ENCODE assay signal across 29 mouse cellular contexts in genomic region chr9:60043175-60043574, GRCm38 (mm10).
DNase-seq lines count a peak whose midpoint lies in the region; ATAC-seq and TF ChIP-seq lines count a peak whose summit lies in the region.
"Had no signal": no experiment of that assay in that cellular context is flagged by ENCODE, and none has a peak within 500 bp of the region (broad histone marks: within the 10 kb centered on the region; RNA-seq: fewer than 3 reads in every experiment).

No protein-coding gene starts in this region.

- H3K36me3 ChIP-seq in hindbrain, postnatal 0 days (ENCODE audit: insufficient read depth, low read length): no peaks in the 10 kb centered on the region
- H3K36me3 ChIP-seq in hindbrain, embryonic 16.5 days (ENCODE audit: control insufficient read depth, insufficient read depth, low read length): no peaks in the 10 kb centered on the region
- no peaks in the 10 kb centered on the region for H3K36me3 ChIP-seq in liver, embryonic 14.5 days (replicated peaks; ENCODE audit: control insufficient read depth, insufficient read depth, low read depth)
- H3K36me3 ChIP-seq in liver, postnatal 0 days (replicated peaks; ENCODE audit: insufficient read depth, low read length): no peaks in the 10 kb centered on the region
- H3K36me3 ChIP-seq in stomach, postnatal 0 days (ENCODE audit: control insufficient read depth, insufficient read depth, low read length): no peaks in the 10 kb centered on the region
- H3K36me3 ChIP-seq: embryonic facial prominence, embryonic 10.5 days; forebrain, embryonic 12.5 days; forebrain, embryonic 15.5 days; heart, embryonic 13.5 days; hindbrain, embryonic 15.5 days had no signal

- H3K9me3 ChIP-seq in hindbrain, postnatal 0 days (ENCODE audit: low read length): no peaks in the 10 kb centered on the region
- no peaks in the 10 kb centered on the region for H3K9me3 ChIP-seq in hindbrain, embryonic 16.5 days (ENCODE audit: control insufficient read depth, low read length)
- no peaks in the 10 kb centered on the region; the same call in 1 of the 2 replicates for H3K9me3 ChIP-seq in liver, embryonic 14.5 days (ENCODE audit: control insufficient read depth, low read length)
- H3K9me3 ChIP-seq in liver, postnatal 0 days (ENCODE audit: low read length): peaks cover 4% of the 10 kb centered on the region; the same call in 1 of the 2 replicates
- no peaks in the 10 kb centered on the region for H3K9me3 ChIP-seq in stomach, postnatal 0 days (ENCODE audit: control insufficient read depth, low read length)
- H3K9me3 ChIP-seq: hindbrain, embryonic 15.5 days had no signal

- ATAC-seq in hindbrain, postnatal 0 days: no peak
- no peak for ATAC-seq in hindbrain, embryonic 16.5 days
- no peak for ATAC-seq in liver, embryonic 14.5 days (ENCODE audit: insufficient read depth)
- no peak for ATAC-seq in liver, postnatal 0 days
- no peak for ATAC-seq in Patski
- ATAC-seq in stomach, postnatal 0 days (ENCODE audit: low FRiP score, low TSS enrichment): no peak
- no peak for ATAC-seq in activated CD4-positive, CD25-positive, alpha-beta regulatory T cell, adult 4 months
- ATAC-seq: CD4-positive, CD25-positive, alpha-beta regulatory T cell, adult 4 months; forebrain, embryonic 15.5 days; inflammation-experienced regulatory T-cells, adult 6 months; intestine, embryonic 16.5 days had no signal

- TF ChIP-seq EP300 in liver, embryonic 14.5 days (IDR thresholded peaks at IDR 0.05; ENCODE audit: low read depth): no peak
- no peak for TF ChIP-seq EP300 in liver, postnatal 0 days (IDR thresholded peaks at IDR 0.05; ENCODE audit: low read depth)
- no peak for TF ChIP-seq EP300 in stomach, postnatal 0 days (optimal IDR thresholded peaks at IDR 0.05)

- in situ Hi-C loops in Patski (cut with MboI; ENCODE audit: low pct_unique_long_range_greater_than_20kb): no loop called here

- DNase-seq in hindbrain, postnatal 0 days (ENCODE audit: low spot score): no peak
- DNase-seq in liver, embryonic 14.5 days (ENCODE audit: low read depth in 3 of 3, low spot score in 3 of 3): no peak
- DNase-seq in liver, postnatal 0 days: no peak
- no peak for DNase-seq in Patski (ENCODE audit: low read depth, low spot score)
- DNase-seq in stomach, postnatal 0 days (ENCODE audit: low spot score): no peak
- DNase-seq: adrenal gland, adult 2 months; adrenal gland, postnatal 14 days; cerebellum, adult 11 months; cerebellum, adult 2 months; cerebellum, adult 9-11 months; cerebellum, postnatal 25 days; embryo, embryonic 11 days; gastrocnemius, postnatal 10 days; heart, adult 2 months; heart, postnatal 14 days; heart, postnatal 4 days had no signal

- TF ChIP-seq CTCF in hindbrain, postnatal 0 days (IDR thresholded peaks at IDR 0.05; ENCODE audit: low read depth): peak; percentile 18; the same call in 1 of the 2 replicates
- 0 out of 2 replicates have a peak, but pooled peaks have one; percentile 28 for TF ChIP-seq CTCF in liver, embryonic 14.5 days (IDR thresholded peaks at IDR 0.05; ENCODE audit: low read depth)
- no peak for TF ChIP-seq CTCF in liver, postnatal 0 days (IDR thresholded peaks at IDR 0.05; ENCODE audit: low read depth)
- peak; percentile 40 for TF ChIP-seq CTCF in Patski (IDR thresholded peaks at IDR 0.05)
- peak; percentile 21; the same call in 1 of the 2 replicates for TF ChIP-seq CTCF in stomach, postnatal 0 days (IDR thresholded peaks at IDR 0.05; ENCODE audit: low read depth)

- WGBS in hindbrain, postnatal 0 days: 89% methylated on average over 1 of the region's 1 CpGs
- 83% methylated on average over 1 of the region's 1 CpGs for WGBS in hindbrain, embryonic 16.5 days
- WGBS in liver, embryonic 14.5 days (ENCODE audit: insufficient replicate concordance): 51% methylated on average over 1 of the region's 1 CpGs
- 62% methylated on average over 1 of the region's 1 CpGs for WGBS in liver, postnatal 0 days (ENCODE audit: insufficient replicate concordance)
- WGBS in stomach, postnatal 0 days: 89% methylated on average over 1 of the region's 1 CpGs

- POLR2A ChIA-PET in Patski (lab: Charles Lee): no interaction called here

- H3K4me1 ChIP-seq in hindbrain, postnatal 0 days (ENCODE audit: insufficient read depth, low read length): no peaks in the 10 kb centered on the region
- no peaks in the 10 kb centered on the region for H3K4me1 ChIP-seq in hindbrain, embryonic 16.5 days (ENCODE audit: control insufficient read depth, insufficient read depth, low read depth, low read length)
- no peaks in the 10 kb centered on the region for H3K4me1 ChIP-seq in liver, embryonic 14.5 days (replicated peaks; ENCODE audit: control insufficient read depth in 2 of 2, insufficient read depth in 2 of 2, low read length in 1 of 2)
- H3K4me1 ChIP-seq in liver, postnatal 0 days (ENCODE audit: insufficient read depth): no peaks in the 10 kb centered on the region
- no peaks in the 10 kb centered on the region for H3K4me1 ChIP-seq in stomach, postnatal 0 days (replicated peaks; ENCODE audit: control insufficient read depth, insufficient read depth)
- H3K4me1 ChIP-seq: embryonic facial prominence, embryonic 10.5 days; forebrain, embryonic 12.5 days; heart, embryonic 10.5 days; heart, embryonic 13.5 days had no signal

- H3K27ac ChIP-seq in hindbrain, postnatal 0 days: no peak overlapping the region
- no peak overlapping the region for H3K27ac ChIP-seq in hindbrain, embryonic 16.5 days (ENCODE audit: low read depth, low read length)
- no peak overlapping the region for H3K27ac ChIP-seq in liver, embryonic 14.5 days
- no peak overlapping the region for H3K27ac ChIP-seq in liver, postnatal 0 days (ENCODE audit: low read depth)
- no peak overlapping the region for H3K27ac ChIP-seq in stomach, postnatal 0 days (replicated peaks)
- H3K27ac ChIP-seq: embryonic facial prominence, embryonic 10.5 days; embryonic facial prominence, embryonic 13.5 days; forebrain, embryonic 12.5 days; forebrain, embryonic 15.5 days; heart, adult 2 months; heart, embryonic 10.5 days; heart, embryonic 13.5 days; hindbrain, embryonic 15.5 days had no signal

- no peaks in the 10 kb centered on the region for H3K27me3 ChIP-seq in hindbrain, postnatal 0 days (ENCODE audit: insufficient read depth, low read length)
- no peaks in the 10 kb centered on the region for H3K27me3 ChIP-seq in hindbrain, embryonic 16.5 days (replicated peaks; ENCODE audit: control insufficient read depth, insufficient read depth, low read length)
- no peaks in the 10 kb centered on the region for H3K27me3 ChIP-seq in liver, embryonic 14.5 days (ENCODE audit: control insufficient read depth, insufficient read depth, low read length)
- no peaks in the 10 kb centered on the region for H3K27me3 ChIP-seq in liver, postnatal 0 days (ENCODE audit: insufficient read depth, low read length)
- H3K27me3 ChIP-seq in Patski: peaks cover 4% of the 10 kb centered on the region
- H3K27me3 ChIP-seq in stomach, postnatal 0 days (ENCODE audit: control insufficient read depth, insufficient read depth, low read length): no peaks in the 10 kb centered on the region
- H3K27me3 ChIP-seq: embryonic facial prominence, embryonic 13.5 days; forebrain, embryonic 12.5 days; forebrain, embryonic 15.5 days; heart, embryonic 13.5 days; hindbrain, embryonic 15.5 days had no signal

- no peak overlapping the region for H3K9ac ChIP-seq in hindbrain, postnatal 0 days (replicated peaks; ENCODE audit: low read length)
- no peak overlapping the region for H3K9ac ChIP-seq in hindbrain, embryonic 16.5 days (ENCODE audit: low read depth, low read length)
- no peak overlapping the region for H3K9ac ChIP-seq in liver, embryonic 14.5 days (replicated peaks)
- H3K9ac ChIP-seq in liver, postnatal 0 days (replicated peaks): no peak overlapping the region
- no peak overlapping the region for H3K9ac ChIP-seq in stomach, postnatal 0 days (ENCODE audit: low read length)
- H3K9ac ChIP-seq: embryonic facial prominence, embryonic 13.5 days; forebrain, embryonic 12.5 days; forebrain, embryonic 15.5 days; heart, embryonic 13.5 days; hindbrain, embryonic 15.5 days had no signal

- CTCF ChIA-PET in Patski (lab: Charles Lee): interaction anchor here (1.2 kb wide), 1 partner anchor 11 kb away, joined by 3 read pairs; no protein-coding TSS in a partner anchor

- H3K4me3 ChIP-seq in hindbrain, postnatal 0 days (ENCODE audit: low read length): no peak overlapping the region
- H3K4me3 ChIP-seq in hindbrain, embryonic 16.5 days (ENCODE audit: low read length): no peak overlapping the region
- H3K4me3 ChIP-seq in liver, embryonic 14.5 days (ENCODE audit: insufficient read depth in 1 of 2, low read depth in 2 of 2, low read length in 2 of 2): no peak overlapping the region
- H3K4me3 ChIP-seq in liver, postnatal 0 days (ENCODE audit: low read depth, low read length): no peak overlapping the region
- H3K4me3 ChIP-seq in stomach, postnatal 0 days (ENCODE audit: low read depth, low read length): no peak overlapping the region
- H3K4me3 ChIP-seq: embryonic facial prominence, embryonic 10.5 days; embryonic facial prominence, embryonic 13.5 days; erythroblast, embryonic 14.5 days; forebrain, embryonic 12.5 days; forebrain, embryonic 15.5 days; heart, adult 2 months; heart, embryonic 10.5 days; heart, embryonic 13.5 days; hindbrain, embryonic 15.5 days had no signal

- H3K4me2 ChIP-seq in hindbrain, postnatal 0 days (ENCODE audit: low read depth, low read length): no peak overlapping the region
- no peak overlapping the region for H3K4me2 ChIP-seq in hindbrain, embryonic 16.5 days (ENCODE audit: low read length)
- no peak overlapping the region for H3K4me2 ChIP-seq in liver, embryonic 14.5 days (ENCODE audit: low read depth)
- H3K4me2 ChIP-seq in liver, postnatal 0 days (ENCODE audit: low read depth, low read length): no peak overlapping the region
- no peak overlapping the region for H3K4me2 ChIP-seq in stomach, postnatal 0 days (replicated peaks; ENCODE audit: low read depth)
- H3K4me2 ChIP-seq: embryonic facial prominence, embryonic 13.5 days; forebrain, embryonic 12.5 days; forebrain, embryonic 15.5 days; heart, embryonic 13.5 days; hindbrain, embryonic 15.5 days had no signal
